Mouse (Mus musculus): Measurements from ENCODE around the gene Gm16181. TPM values are rescaled to one million over a fixed set of nuclear protein-coding genes. Genes with fewer than 3 reads are reported as not detected.

Gm16181 gene
- polyA plus RNA-seq, 1 experiment from 2014 or later = not detected

- peak within 1 kb of the TSS; percentile 62 for H3K4me2 ChIP-seq (ENCODE audit: low read length)
- 74% methylated on average over 28 of the region's 28 CpGs for WGBS
- no peak within 1 kb of the TSS for H3K27ac ChIP-seq (replicated peaks; ENCODE audit: low read depth, low read length)
- peaks cover 6% of the 10 kb centered on the region; the same call in 1 of the 2 replicates for H3K4me1 ChIP-seq (ENCODE audit: control insufficient read depth, insufficient read depth, low read length)
- peaks cover 29% of the 10 kb centered on the region for H3K27me3 ChIP-seq (ENCODE audit: control insufficient read depth, insufficient read depth, low read length)
- DNase-seq = no peak
- no peaks in the 10 kb centered on the region for H3K9me3 ChIP-seq (ENCODE audit: control insufficient read depth, low read length)
- no peak for ATAC-seq (ENCODE audit: low FRiP score, low TSS enrichment)
- H3K36me3 ChIP-seq (ENCODE audit: control insufficient read depth, insufficient read depth, low read length) = no peaks in the 10 kb centered on the region
- H3K9ac ChIP-seq (replicated peaks; ENCODE audit: low read length) = peak within 1 kb of the TSS; percentile 42; the same call in 1 of the 2 replicates
- no peak within 1 kb of the TSS for H3K4me3 ChIP-seq (replicated peaks; ENCODE audit: low read depth, low read length)
These were observed 26.5 kb upstream of the Gm16181 start, which contains the start of gene Ltb for GRCm38 (mm10) chr17:35193881-35194843. Ltb (plus strand) TSS chr17:35194439.

GRCm38 (mm10) chr17:35194844-35195630, 25.6 kb upstream of the Gm16181 start:
- H3K27ac ChIP-seq (replicated peaks; ENCODE audit: low read depth, low read length) = no peak overlapping the region
- H3K4me3 ChIP-seq (replicated peaks; ENCODE audit: low read depth, low read length) = peak overlapping the region; percentile 30
- no peaks in the 10 kb centered on the region for H3K36me3 ChIP-seq (ENCODE audit: control insufficient read depth, insufficient read depth, low read length)
- H3K9me3 ChIP-seq (ENCODE audit: control insufficient read depth, low read length) = no peaks in the 10 kb centered on the region
- ATAC-seq (ENCODE audit: low FRiP score, low TSS enrichment) = no peak
- H3K27me3 ChIP-seq (ENCODE audit: control insufficient read depth, insufficient read depth, low read length) = peaks cover 29% of the 10 kb centered on the region
- H3K4me2 ChIP-seq (ENCODE audit: low read length) = peak overlapping the region; percentile 62
- WGBS = 46% methylated on average over 19 of the region's 19 CpGs
- no peak for DNase-seq
- peaks cover 6% of the 10 kb centered on the region; the same call in 1 of the 2 replicates for H3K4me1 ChIP-seq (ENCODE audit: control insufficient read depth, insufficient read depth, low read length)
- H3K9ac ChIP-seq (replicated peaks; ENCODE audit: low read length) = peak overlapping the region; percentile 42; the same call in 1 of the 2 replicates

GRCm38 (mm10) chr17:35195631-35196320, 24.9 kb upstream of the Gm16181 start:
- Histone ChIP-seq H3K36me3 (ENCODE audit: control insufficient read depth, insufficient read depth, low read length) (no peaks in the 10 kb centered on the region), H3K27ac (replicated peaks; ENCODE audit: low read depth, low read length) (no peak overlapping the region), H3K9ac (replicated peaks; ENCODE audit: low read length) (peak overlapping the region; percentile 42; the same call in 1 of the 2 replicates), H3K27me3 (ENCODE audit: control insufficient read depth, insufficient read depth, low read length) (peaks cover 29% of the 10 kb centered on the region), H3K4me3 (replicated peaks; ENCODE audit: low read depth, low read length) (peak overlapping the region; percentile 30), H3K4me2 (ENCODE audit: low read length) (peak overlapping the region; percentile 62), H3K4me1 (ENCODE audit: control insufficient read depth, insufficient read depth, low read length) (peaks cover 6% of the 10 kb centered on the region; the same call in 1 of the 2 replicates), H3K9me3 (ENCODE audit: control insufficient read depth, low read length) (no peaks in the 10 kb centered on the region)
- DNase-seq = peak; percentile 84
- WGBS = 1% methylated on average over 66 of the region's 66 CpGs
- peak; percentile 71 for ATAC-seq (ENCODE audit: low FRiP score, low TSS enrichment)

GRCm38 (mm10) chr17:35196321-35196641, 24.4 kb upstream of the Gm16181 start:
- peak overlapping the region; percentile 62 for H3K4me2 ChIP-seq (ENCODE audit: low read length)
- peaks cover 29% of the 10 kb centered on the region for H3K27me3 ChIP-seq (ENCODE audit: control insufficient read depth, insufficient read depth, low read length)
- no peaks in the 10 kb centered on the region for H3K36me3 ChIP-seq (ENCODE audit: control insufficient read depth, insufficient read depth, low read length)
- ATAC-seq (ENCODE audit: low FRiP score, low TSS enrichment) (no peak), DNase-seq (no peak)
- WGBS = 41% methylated on average over 9 of the region's 9 CpGs
- no peak overlapping the region; the same call in 1 of the 2 replicates for H3K9ac ChIP-seq (replicated peaks; ENCODE audit: low read length)
- H3K4me1 ChIP-seq (ENCODE audit: control insufficient read depth, insufficient read depth, low read length) = peaks cover 6% of the 10 kb centered on the region; the same call in 1 of the 2 replicates
- H3K27ac ChIP-seq (replicated peaks; ENCODE audit: low read depth, low read length) = no peak overlapping the region
- peak overlapping the region; percentile 30 for H3K4me3 ChIP-seq (replicated peaks; ENCODE audit: low read depth, low read length)
- no peaks in the 10 kb centered on the region for H3K9me3 ChIP-seq (ENCODE audit: control insufficient read depth, low read length)

- Histone ChIP-seq H3K9me3 (ENCODE audit: control insufficient read depth, low read length) (no peaks in the 10 kb centered on the region), H3K4me2 (ENCODE audit: low read length) (no peak overlapping the region), H3K27ac (replicated peaks; ENCODE audit: low read depth, low read length) (no peak overlapping the region), H3K9ac (replicated peaks; ENCODE audit: low read length) (no peak overlapping the region), H3K27me3 (ENCODE audit: control insufficient read depth, insufficient read depth, low read length) (peaks cover 29% of the 10 kb centered on the region), H3K36me3 (ENCODE audit: control insufficient read depth, insufficient read depth, low read length) (no peaks in the 10 kb centered on the region), H3K4me1 (ENCODE audit: control insufficient read depth, insufficient read depth, low read length) (peaks cover 6% of the 10 kb centered on the region; the same call in 1 of the 2 replicates), H3K4me3 (replicated peaks; ENCODE audit: low read depth, low read length) (no peak overlapping the region)
- no peak for ATAC-seq (ENCODE audit: low FRiP score, low TSS enrichment)
- DNase-seq = no peak
- WGBS = 46% methylated on average over 6 of the region's 6 CpGs
These were observed 23.5 kb upstream of the Gm16181 start for GRCm38 (mm10) chr17:35197126-35197525.

- Histone ChIP-seq H3K27me3 (ENCODE audit: control insufficient read depth, insufficient read depth, low read length) (peaks cover 29% of the 10 kb centered on the region), H3K36me3 (ENCODE audit: control insufficient read depth, insufficient read depth, low read length) (no peaks in the 10 kb centered on the region), H3K4me3 (replicated peaks; ENCODE audit: low read depth, low read length) (no peak overlapping the region), H3K27ac (replicated peaks; ENCODE audit: low read depth, low read length) (no peak overlapping the region), H3K9ac (replicated peaks; ENCODE audit: low read length) (no peak overlapping the region), H3K4me1 (ENCODE audit: control insufficient read depth, insufficient read depth, low read length) (peaks cover 6% of the 10 kb centered on the region; the same call in 1 of the 2 replicates), H3K9me3 (ENCODE audit: control insufficient read depth, low read length) (no peaks in the 10 kb centered on the region), H3K4me2 (ENCODE audit: low read length) (no peak overlapping the region)
- WGBS = 68% methylated on average over 7 of the region's 7 CpGs
- ATAC-seq (ENCODE audit: low FRiP score, low TSS enrichment) (no peak), DNase-seq (no peak)
These were observed 22.6 kb upstream of the Gm16181 start for GRCm38 (mm10) chr17:35198029-35198428.

GRCm38 (mm10) chr17:35198946-35199345, 21.7 kb upstream of the Gm16181 start:
- WGBS = 40% methylated on average over 8 of the region's 8 CpGs
- Histone ChIP-seq H3K4me1 (ENCODE audit: control insufficient read depth, insufficient read depth, low read length) (peaks cover 6% of the 10 kb centered on the region; the same call in 1 of the 2 replicates), H3K36me3 (ENCODE audit: control insufficient read depth, insufficient read depth, low read length) (no peaks in the 10 kb centered on the region), H3K27ac (replicated peaks; ENCODE audit: low read depth, low read length) (no peak overlapping the region), H3K27me3 (ENCODE audit: control insufficient read depth, insufficient read depth, low read length) (peaks cover 29% of the 10 kb centered on the region), H3K4me2 (ENCODE audit: low read length) (no peak overlapping the region), H3K4me3 (replicated peaks; ENCODE audit: low read depth, low read length) (no peak overlapping the region), H3K9ac (replicated peaks; ENCODE audit: low read length) (no peak overlapping the region), H3K9me3 (ENCODE audit: control insufficient read depth, low read length) (no peaks in the 10 kb centered on the region)
- DNase-seq (no peak), ATAC-seq (ENCODE audit: low FRiP score, low TSS enrichment) (no peak)

GRCm38 (mm10) chr17:35200398-35200797, 20.2 kb upstream of the Gm16181 start:
- peaks cover 6% of the 10 kb centered on the region; the same call in 1 of the 2 replicates for H3K4me1 ChIP-seq (ENCODE audit: control insufficient read depth, insufficient read depth, low read length)
- no peak overlapping the region for H3K27ac ChIP-seq (replicated peaks; ENCODE audit: low read depth, low read length)
- WGBS = 87% methylated on average over 11 of the region's 11 CpGs
- H3K9ac ChIP-seq (replicated peaks; ENCODE audit: low read length) = no peak overlapping the region
- H3K4me3 ChIP-seq (replicated peaks; ENCODE audit: low read depth, low read length) = no peak overlapping the region
- H3K27me3 ChIP-seq (ENCODE audit: control insufficient read depth, insufficient read depth, low read length) = peaks cover 20% of the 10 kb centered on the region
- no peaks in the 10 kb centered on the region for H3K36me3 ChIP-seq (ENCODE audit: control insufficient read depth, insufficient read depth, low read length)
- H3K9me3 ChIP-seq (ENCODE audit: control insufficient read depth, low read length) = no peaks in the 10 kb centered on the region
- no peak for DNase-seq
- ATAC-seq (ENCODE audit: low FRiP score, low TSS enrichment) = no peak
- H3K4me2 ChIP-seq (ENCODE audit: low read length) = no peak overlapping the region

Data from midbrain, embryonic 14.5 days (tissue).